Mouse (Mus musculus): ENCODE measurements around the gene Krtap1-3. TPM values are rescaled to one million over a fixed set of nuclear protein-coding genes. Genes with fewer than 3 reads are reported as not detected.

Gene Krtap1-3
- polyA plus RNA-seq, 1 experiment from 2014 or later = not detected

DNA sequence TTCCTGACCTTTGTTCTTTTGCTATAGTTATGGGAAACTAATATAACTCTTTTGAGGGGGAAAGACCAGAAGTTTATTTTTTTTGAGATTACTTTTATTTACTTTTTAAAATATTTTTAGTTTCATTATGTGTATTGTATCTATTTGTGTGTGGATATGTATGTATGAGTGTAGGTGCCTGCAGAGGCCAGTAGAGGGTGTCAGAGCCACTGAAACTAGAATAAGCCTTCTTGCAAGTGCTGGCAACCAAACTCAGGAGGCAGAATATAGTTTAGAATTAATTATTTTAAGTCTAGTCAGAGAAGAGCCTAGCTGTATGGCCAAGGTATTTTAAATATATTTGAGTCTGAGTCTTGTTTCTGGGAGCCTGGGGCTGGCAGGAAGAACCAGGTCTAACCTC lies 43.2 kb downstream of the Krtap1-3 start:
- no peak overlapping the region for H3K4me3 ChIP-seq (ENCODE audit: low read depth, low read length)
- no peak overlapping the region for H3K4me2 ChIP-seq (ENCODE audit: low read depth, low read length)
- no peak for ATAC-seq
- H3K27me3 ChIP-seq (ENCODE audit: insufficient read depth, low read length) = no peaks in the 10 kb centered on the region
- H3K27ac ChIP-seq (ENCODE audit: low read depth) = no peak overlapping the region
- H3K4me1 ChIP-seq (ENCODE audit: insufficient read depth) = no peaks in the 10 kb centered on the region
- no peak for DNase-seq
- no peak for TF ChIP-seq CTCF (IDR thresholded peaks at IDR 0.05; ENCODE audit: low read depth)
- no peak for TF ChIP-seq EP300 (IDR thresholded peaks at IDR 0.05; ENCODE audit: low read depth)
- H3K9me3 ChIP-seq (ENCODE audit: low read length) = no peaks in the 10 kb centered on the region
- no peak overlapping the region for H3K9ac ChIP-seq (replicated peaks)
- H3K36me3 ChIP-seq (replicated peaks; ENCODE audit: insufficient read depth, low read length) = no peaks in the 10 kb centered on the region

Other genes starting within 250 kb of the Krtap1-3 start
- gene Krt27, start 240.2 kb downstream of the Krtap1-3 start, polyA plus RNA-seq (2015; fragmentation: Nextera tagmentation; extraction: Ambion mirVana) = not detected in 2 replicates
- not detected in 2 replicates for gene Krt28, start 216.4 kb downstream of the Krtap1-3 start, polyA plus RNA-seq (2015; fragmentation: Nextera tagmentation; extraction: Ambion mirVana)
- 6.3 and 7.0 TPM in 2 replicates for gene Krt10, start 202.0 kb downstream of the Krtap1-3 start, polyA plus RNA-seq (2015; fragmentation: Nextera tagmentation; extraction: Ambion mirVana)
- not detected in 2 replicates for gene Krt12, start 169.1 kb downstream of the Krtap1-3 start, polyA plus RNA-seq (2015; fragmentation: Nextera tagmentation; extraction: Ambion mirVana)
- 13.3 and 14.5 TPM in 2 replicates for gene Krt20, start 153.2 kb downstream of the Krtap1-3 start, polyA plus RNA-seq (2015; fragmentation: Nextera tagmentation; extraction: Ambion mirVana)
- gene Krt23, start 98.2 kb downstream of the Krtap1-3 start, polyA plus RNA-seq (2015; fragmentation: Nextera tagmentation; extraction: Ambion mirVana) = 15.7 and 16.5 TPM in 2 replicates
- gene Krt39, start 70.0 kb downstream of the Krtap1-3 start, polyA plus RNA-seq (2015; fragmentation: Nextera tagmentation; extraction: Ambion mirVana) = not detected in 2 replicates
- gene Krt40, start 48.2 kb downstream of the Krtap1-3 start, polyA plus RNA-seq (2015; fragmentation: Nextera tagmentation; extraction: Ambion mirVana) = not detected in 2 replicates
- not detected in 2 replicates for gene Krtap3-3, start 40.5 kb downstream of the Krtap1-3 start, polyA plus RNA-seq (2015; fragmentation: Nextera tagmentation; extraction: Ambion mirVana)
- gene Krtap3-2, start 34.5 kb downstream of the Krtap1-3 start, polyA plus RNA-seq (2015; fragmentation: Nextera tagmentation; extraction: Ambion mirVana) = not detected in 2 replicates
- gene Gm11939, start 31.9 kb downstream of the Krtap1-3 start, polyA plus RNA-seq (2015; fragmentation: Nextera tagmentation; extraction: Ambion mirVana) = not detected in 2 replicates
- gene Krtap3-1, start 24.7 kb downstream of the Krtap1-3 start, polyA plus RNA-seq (2015; fragmentation: Nextera tagmentation; extraction: Ambion mirVana) = not detected in 2 replicates
- not detected in 2 replicates for gene Krtap1-5, start 10.3 kb downstream of the Krtap1-3 start, polyA plus RNA-seq (2015; fragmentation: Nextera tagmentation; extraction: Ambion mirVana)
- gene Krtap1-4, start 7.7 kb downstream of the Krtap1-3 start, polyA plus RNA-seq (2015; fragmentation: Nextera tagmentation; extraction: Ambion mirVana) = not detected in 2 replicates
- not detected in 2 replicates for gene Krtap9-3, start 6.8 kb upstream of the Krtap1-3 start, polyA plus RNA-seq (2015; fragmentation: Nextera tagmentation; extraction: Ambion mirVana)
- not detected in 2 replicates for gene Gm11938, start 12.0 kb upstream of the Krtap1-3 start, polyA plus RNA-seq (2015; fragmentation: Nextera tagmentation; extraction: Ambion mirVana)
- not detected in 2 replicates for gene Gm11937, start 18.9 kb upstream of the Krtap1-3 start, polyA plus RNA-seq (2015; fragmentation: Nextera tagmentation; extraction: Ambion mirVana)
- gene Krtap2-4, start 23.5 kb upstream of the Krtap1-3 start, polyA plus RNA-seq (2015; fragmentation: Nextera tagmentation; extraction: Ambion mirVana) = not detected in 2 replicates
- gene Gm11562, start 29.1 kb upstream of the Krtap1-3 start, polyA plus RNA-seq (2015; fragmentation: Nextera tagmentation; extraction: Ambion mirVana) = not detected in 2 replicates
- not detected in 2 replicates for gene Krtap4-1, start 36.9 kb upstream of the Krtap1-3 start, polyA plus RNA-seq (2015; fragmentation: Nextera tagmentation; extraction: Ambion mirVana)
- not detected in 2 replicates for gene Krtap4-2, start 43.7 kb upstream of the Krtap1-3 start, polyA plus RNA-seq (2015; fragmentation: Nextera tagmentation; extraction: Ambion mirVana)
- not detected in 2 replicates for gene Krtap4-7, start 52.8 kb upstream of the Krtap1-3 start, polyA plus RNA-seq (2015; fragmentation: Nextera tagmentation; extraction: Ambion mirVana)
- gene Gm11555, start 58.9 kb upstream of the Krtap1-3 start, polyA plus RNA-seq (2015; fragmentation: Nextera tagmentation; extraction: Ambion mirVana) = not detected in 2 replicates
- gene Gm11563, start 67.6 kb upstream of the Krtap1-3 start, polyA plus RNA-seq (2015; fragmentation: Nextera tagmentation; extraction: Ambion mirVana) = not detected in 2 replicates
- gene Krtap4-6, start 74.6 kb upstream of the Krtap1-3 start, polyA plus RNA-seq (2015; fragmentation: Nextera tagmentation; extraction: Ambion mirVana) = not detected in 2 replicates
- gene Gm14190, start 99.4 kb upstream of the Krtap1-3 start, polyA plus RNA-seq (2015; fragmentation: Nextera tagmentation; extraction: Ambion mirVana) = not detected in 2 replicates
- gene Gm14180, start 143.0 kb upstream of the Krtap1-3 start, polyA plus RNA-seq (2015; fragmentation: Nextera tagmentation; extraction: Ambion mirVana) = not detected in 2 replicates
- gene Gm11595, start 181.6 kb upstream of the Krtap1-3 start, polyA plus RNA-seq (2015; fragmentation: Nextera tagmentation; extraction: Ambion mirVana) = not detected in 2 replicates
- not detected in 2 replicates for gene Krtap4-8, start 189.4 kb upstream of the Krtap1-3 start, polyA plus RNA-seq (2015; fragmentation: Nextera tagmentation; extraction: Ambion mirVana)
- not detected in 2 replicates for gene Krtap4-9, start 193.9 kb upstream of the Krtap1-3 start, polyA plus RNA-seq (2015; fragmentation: Nextera tagmentation; extraction: Ambion mirVana)
- gene Gm11596, start 202.1 kb upstream of the Krtap1-3 start, polyA plus RNA-seq (2015; fragmentation: Nextera tagmentation; extraction: Ambion mirVana) = not detected in 2 replicates
- not detected in 2 replicates for gene Gm11569, start 207.6 kb upstream of the Krtap1-3 start, polyA plus RNA-seq (2015; fragmentation: Nextera tagmentation; extraction: Ambion mirVana)
- gene Gm11554, start 213.1 kb upstream of the Krtap1-3 start, polyA plus RNA-seq (2015; fragmentation: Nextera tagmentation; extraction: Ambion mirVana) = not detected in 2 replicates
- gene Krtap4-13, start 218.6 kb upstream of the Krtap1-3 start, polyA plus RNA-seq (2015; fragmentation: Nextera tagmentation; extraction: Ambion mirVana) = not detected in 2 replicates
- gene Gm11564, start 224.3 kb upstream of the Krtap1-3 start, polyA plus RNA-seq (2015; fragmentation: Nextera tagmentation; extraction: Ambion mirVana) = not detected in 2 replicates
- not detected in 2 replicates for gene 2300003K06Rik, start 246.7 kb upstream of the Krtap1-3 start, polyA plus RNA-seq (2015; fragmentation: Nextera tagmentation; extraction: Ambion mirVana)

All from liver, postnatal 0 days (tissue).